Mouse (Mus musculus) intestine, postnatal 0 days (tissue): Measurements from ENCODE around the gene Hmgb2. TPM values are rescaled to one million over a fixed set of nuclear protein-coding genes. Genes with fewer than 3 reads are reported as not detected.

Source experiments
- ATAC-seq: fragments of 200-750 bp; cut with Nextera tagmentation; 2 replicates; pipeline ENCODE4 v1.8.0; 2017; ENCODE audit warnings: mild to moderate bottlenecking, moderate TSS enrichment, moderate library complexity
- H3K27ac ChIP-seq: fragments of 300-500 bp; sonication (generic); 2 replicates; pipeline ENCODE4 v1.5.1; 2014; ENCODE audit warnings: mild to moderate bottlenecking, low read depth, low read length, moderate library complexity
- H3K27me3 ChIP-seq: fragments of 300-500 bp; sonication (generic); replicated peaks from 2 replicates; pipeline ENCODE4 v1.6.1; 2014; ENCODE audit warnings: low read length, mixed read lengths; ENCODE audit not compliant: control insufficient read depth, insufficient read depth
- H3K36me3 ChIP-seq: fragments of 300-500 bp; sonication (generic); 2 replicates; pipeline ENCODE4 v1.6.1; 2014; ENCODE audit warnings: mild to moderate bottlenecking, moderate library complexity; ENCODE audit not compliant: control insufficient read depth, insufficient read depth
- H3K4me1 ChIP-seq: fragments of 300-500 bp; sonication (generic); replicated peaks from 2 replicates; pipeline ENCODE4 v1.6.1; 2014; ENCODE audit warnings: antibody characterized with exemption, low read length, mixed read lengths; ENCODE audit not compliant: control insufficient read depth, insufficient read depth
- H3K4me2 ChIP-seq: fragments of 300-500 bp; sonication (generic); replicated peaks from 2 replicates; pipeline ENCODE4 v1.6.1; 2014; ENCODE audit warnings: low read depth, mild to moderate bottlenecking, moderate library complexity
- H3K4me3 ChIP-seq: fragments of 300-500 bp; sonication (generic); 2 replicates; pipeline ENCODE4 v1.5.1; 2014; ENCODE audit warnings: low read depth, low read length
- H3K9ac ChIP-seq: fragments of 300-500 bp; sonication (generic); 2 replicates; pipeline ENCODE4 v1.6.1; 2014; ENCODE audit warnings: mild to moderate bottlenecking, low read depth, low read length
- H3K9me3 ChIP-seq: fragments of 300-500 bp; sonication (generic); 2 replicates; pipeline ENCODE4 v1.6.1; 2016; ENCODE audit warnings: mixed run types; ENCODE audit not compliant: control insufficient read depth
- CTCF ChIP-seq: sonication (generic); IDR thresholded peaks from 2 replicates; pipeline ENCODE4 v1.5.1; 2016; ENCODE audit warnings: low read depth, mild to moderate bottlenecking, control low read depth, antibody characterized with exemption, moderate library complexity
- WGBS: fragments of 180-500 bp; shearing (Covaris S2); extraction: QIAGEN DNeasy Blood & Tissue Kit; methylation state at CpG from one replicate; pipeline ENCODE4 v1.1.7; 2014; 5-methylcytosine and 5-hydroxymethylcytosine counted together
- polyA plus RNA-seq: library from polyadenylated mRNA; unstranded; fragments of >200 nt; fragmentation: Nextera tagmentation; extraction: Ambion mirVana; gene quantifications from 2 replicates; pipeline ENCODE4 v1.2.1, GENCODE M21; 2015

Gene Hmgb2
- 197 and 201 TPM in 2 replicates for polyA plus RNA-seq

DNA sequence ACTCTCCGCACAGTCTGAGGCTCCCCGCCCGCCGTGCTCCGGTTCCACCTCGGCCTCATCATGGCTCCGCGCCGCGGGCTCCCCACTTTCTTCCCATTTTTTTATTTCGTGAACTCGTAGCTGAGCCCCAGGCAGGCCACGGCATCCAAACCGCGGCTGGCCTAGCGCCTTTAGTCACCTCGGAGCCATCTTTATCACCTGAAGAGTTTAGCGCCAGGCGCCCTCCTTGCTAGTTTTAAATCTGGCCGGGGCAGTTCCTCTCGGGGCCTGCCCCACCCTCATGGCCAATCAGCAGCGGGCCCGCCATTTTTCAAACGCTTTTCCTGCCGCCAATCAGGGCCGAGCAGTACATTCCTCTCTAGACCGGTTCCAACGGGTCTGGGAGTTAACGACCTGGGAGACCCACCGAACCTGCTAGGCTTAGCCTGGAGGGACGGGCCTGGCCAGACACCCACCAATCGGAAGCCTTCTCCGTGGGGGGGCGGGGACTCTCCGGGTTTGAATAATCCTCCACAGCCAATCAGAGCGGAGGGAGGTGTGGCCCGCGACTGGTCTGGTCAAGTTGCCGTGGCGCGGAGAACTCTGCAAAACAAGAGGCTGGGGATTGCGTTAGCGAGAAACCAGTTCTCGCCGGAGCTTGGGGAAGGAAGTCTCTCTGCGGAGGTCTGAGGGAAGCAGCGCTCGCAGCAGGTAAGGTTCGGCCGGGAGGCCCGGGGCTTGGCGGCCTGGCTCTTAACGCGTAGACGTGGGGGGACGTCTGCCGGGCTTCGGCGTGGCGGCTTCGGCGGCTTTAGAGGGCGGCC is at the start of gene Hmgb2:
TSS of gene Hmgb2 (plus strand) at position 592 of the 803 bp plus-strand sequence.
- no peak for TF ChIP-seq CTCF
- Histone ChIP-seq H3K27ac (peak within 1 kb of the TSS; percentile 100), H3K9ac (peak within 1 kb of the TSS; percentile 100), H3K4me2 (peak within 1 kb of the TSS; percentile 97), H3K36me3 (peaks cover 6% of the 10 kb centered on the region), H3K27me3 (no peaks in the 10 kb centered on the region), H3K4me3 (peak within 1 kb of the TSS; percentile 73), H3K4me1 (no peaks in the 10 kb centered on the region), H3K9me3 (no peaks in the 10 kb centered on the region)
- WGBS: 0% methylated on average over 63 of the region's 63 CpGs
- peak; percentile 100 for ATAC-seq

DNA sequence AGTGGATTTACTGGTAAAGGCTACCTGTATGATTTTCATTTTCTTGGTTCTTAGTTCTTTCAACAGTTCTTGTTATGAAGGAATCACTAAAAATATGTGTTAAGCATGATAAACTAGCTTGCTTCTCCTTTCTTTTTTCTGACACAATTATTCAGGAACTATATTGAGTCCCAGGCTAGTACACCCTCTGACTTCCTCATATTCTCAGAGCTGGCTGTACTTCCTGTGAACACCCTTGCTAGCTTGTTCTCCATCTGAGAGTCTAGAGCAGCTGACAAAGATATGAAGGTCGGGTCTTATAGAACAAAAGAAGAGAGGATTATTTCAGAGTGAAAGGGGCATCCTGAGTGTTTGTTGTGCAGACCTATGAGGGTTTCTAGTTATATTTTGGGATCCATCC is 48.9 kb upstream of the Hmgb2 start:
- WGBS: 40% methylated on average over 1 of the region's 1 CpGs
- no peak for TF ChIP-seq CTCF
- no peak overlapping the region for H3K27ac ChIP-seq

DNA sequence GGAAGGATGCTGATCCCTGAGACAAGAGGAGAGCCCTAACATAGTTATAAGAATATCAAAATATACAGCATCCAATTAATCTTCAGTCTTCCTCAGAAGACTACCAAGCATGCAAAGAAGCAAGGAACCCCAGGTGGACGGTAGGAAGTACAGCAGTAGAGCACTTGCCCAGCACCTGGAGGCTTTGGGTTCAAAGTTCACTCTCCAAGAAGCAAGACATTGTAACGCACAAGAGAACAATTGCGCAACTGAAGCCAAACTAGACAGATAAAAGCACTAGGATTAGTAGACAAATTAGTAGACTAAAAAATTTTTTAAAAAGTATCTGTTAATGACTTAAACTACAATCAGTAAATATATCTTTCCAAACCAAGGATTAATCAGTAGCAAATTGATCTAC is 48.0 kb upstream of the Hmgb2 start:
- no peak overlapping the region for H3K9ac ChIP-seq
- peak; percentile 69 for ATAC-seq
- no peak overlapping the region for H3K4me3 ChIP-seq
- 0 out of 2 replicates have a peak, but pooled peaks cover 1% of the 10 kb centered on the region for H3K4me1 ChIP-seq
- no peaks in the 10 kb centered on the region for H3K27me3 ChIP-seq
- TF ChIP-seq CTCF: no peak
- WGBS: 36% methylated on average over 3 of the region's 3 CpGs
- H3K27ac ChIP-seq: no peak overlapping the region
- no peak overlapping the region for H3K4me2 ChIP-seq
- no peaks in the 10 kb centered on the region for H3K9me3 ChIP-seq
- H3K36me3 ChIP-seq: no peaks in the 10 kb centered on the region

More for the DNA sequence above, 48.9 kb upstream of the Hmgb2 start:
- Histone ChIP-seq H3K9ac (no peak overlapping the region), H3K4me1 (no peaks in the 10 kb centered on the region), H3K36me3 (no peaks in the 10 kb centered on the region), H3K4me3 (no peak overlapping the region), H3K27me3 (no peaks in the 10 kb centered on the region), H3K4me2 (no peak overlapping the region), H3K9me3 (no peaks in the 10 kb centered on the region)
- no peak for ATAC-seq

DNA sequence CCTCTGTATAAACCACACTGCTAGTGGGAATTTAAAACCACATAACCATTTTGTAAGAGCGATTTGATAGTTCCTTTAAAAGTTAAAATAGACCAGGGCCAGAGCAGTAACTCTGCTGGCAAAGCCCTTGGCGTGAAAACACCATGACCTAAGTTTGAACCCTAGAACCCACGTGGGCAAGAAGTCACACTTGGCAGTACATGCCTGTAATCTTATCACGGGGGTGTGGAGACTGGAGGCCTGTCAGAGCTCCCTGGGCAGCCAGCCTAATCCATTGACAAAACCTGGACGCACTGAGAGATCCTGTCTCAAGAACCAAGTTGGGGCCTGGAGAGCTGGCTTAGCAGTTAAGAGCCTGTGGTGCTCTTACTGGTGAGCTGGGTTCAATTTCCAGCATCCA is 43.1 kb upstream of the Hmgb2 start:
- TF ChIP-seq CTCF: no peak
- Histone ChIP-seq H3K4me1 (0 out of 2 replicates have a peak, but pooled peaks cover 3% of the 10 kb centered on the region), H3K36me3 (no peaks in the 10 kb centered on the region), H3K4me3 (no peak overlapping the region), H3K27ac (no peak overlapping the region), H3K9me3 (no peaks in the 10 kb centered on the region), H3K9ac (no peak overlapping the region), H3K4me2 (no peak overlapping the region), H3K27me3 (no peaks in the 10 kb centered on the region)
- ATAC-seq: 0 out of 2 replicates have a peak, but pooled peaks have one; percentile 28
- 28% methylated on average over 5 of the region's 5 CpGs for WGBS

DNA sequence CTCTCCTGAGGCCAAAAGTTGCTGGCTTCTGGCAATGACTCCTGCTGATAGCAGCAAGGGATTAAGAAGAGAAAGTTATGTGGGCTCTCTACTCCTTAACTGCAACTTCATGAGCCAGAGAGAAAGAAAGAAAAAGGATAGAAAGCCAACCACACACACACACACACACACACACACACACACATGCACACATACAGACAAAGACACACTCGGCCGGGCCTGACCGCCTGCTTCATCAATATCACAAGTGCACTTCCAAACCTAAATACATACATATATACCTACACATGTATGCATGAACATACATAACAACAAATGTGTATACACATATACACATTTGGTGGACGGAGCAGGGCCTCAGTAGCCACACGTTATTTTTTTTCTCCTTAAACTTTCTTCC is 40.8 kb upstream of the Hmgb2 start:
- 93% methylated on average over 5 of the region's 5 CpGs for WGBS
- Histone ChIP-seq H3K4me3 (no peak overlapping the region), H3K27ac (no peak overlapping the region), H3K4me1 (0 out of 2 replicates have a peak, but pooled peaks cover 3% of the 10 kb centered on the region), H3K9ac (no peak overlapping the region), H3K4me2 (no peak overlapping the region), H3K36me3 (no peaks in the 10 kb centered on the region), H3K9me3 (no peaks in the 10 kb centered on the region), H3K27me3 (no peaks in the 10 kb centered on the region)
- no peak for TF ChIP-seq CTCF
- ATAC-seq: no peak

DNA sequence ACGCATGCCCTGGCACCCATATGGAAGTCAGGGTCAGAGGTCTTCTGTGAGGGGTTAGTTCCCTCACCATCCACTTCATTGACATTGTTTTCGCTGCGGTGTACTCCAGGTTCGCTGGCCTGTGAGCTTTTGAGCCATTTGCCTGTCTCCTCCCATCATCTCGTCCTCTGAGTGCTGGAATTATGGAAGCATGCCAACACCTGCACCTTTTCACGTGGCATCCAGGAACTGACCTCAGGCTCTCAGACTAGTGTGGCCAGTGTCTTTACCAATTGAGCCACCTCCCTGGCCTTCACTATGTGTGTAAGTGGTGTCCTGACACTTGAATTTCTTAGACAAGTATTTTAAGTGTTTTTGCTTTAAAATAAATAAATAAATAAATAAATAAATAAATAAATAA is 38.0 kb upstream of the Hmgb2 start:
- no peaks in the 10 kb centered on the region for H3K9me3 ChIP-seq
- no peak for ATAC-seq
- WGBS: 69% methylated on average over 6 of the region's 6 CpGs

More for the DNA sequence above, 38.0 kb upstream of the Hmgb2 start:
- H3K4me3 ChIP-seq: no peak overlapping the region
- no peaks in the 10 kb centered on the region for H3K27me3 ChIP-seq
- H3K4me2 ChIP-seq: no peak overlapping the region
- H3K4me1 ChIP-seq: 0 out of 2 replicates have a peak, but pooled peaks cover 2% of the 10 kb centered on the region
- no peaks in the 10 kb centered on the region for H3K36me3 ChIP-seq
- no peak overlapping the region for H3K27ac ChIP-seq
- no peak overlapping the region for H3K9ac ChIP-seq
- no peak for TF ChIP-seq CTCF
